Mouse (Mus musculus) stomach, postnatal 0 days (tissue): ENCODE data around the gene Pdzd4.

Source experiments
- CTCF ChIP-seq: IDR thresholded peaks from 2 replicates; pipeline ENCODE4 v1.5.1; 2016; ENCODE audit warnings: antibody characterized with exemption, low read depth, mild to moderate bottlenecking, moderate library complexity
- EP300 ChIP-seq: optimal IDR thresholded peaks from 2 replicates; pipeline ENCODE3; 2016; ENCODE audit warnings: antibody characterized with exemption

DNA sequence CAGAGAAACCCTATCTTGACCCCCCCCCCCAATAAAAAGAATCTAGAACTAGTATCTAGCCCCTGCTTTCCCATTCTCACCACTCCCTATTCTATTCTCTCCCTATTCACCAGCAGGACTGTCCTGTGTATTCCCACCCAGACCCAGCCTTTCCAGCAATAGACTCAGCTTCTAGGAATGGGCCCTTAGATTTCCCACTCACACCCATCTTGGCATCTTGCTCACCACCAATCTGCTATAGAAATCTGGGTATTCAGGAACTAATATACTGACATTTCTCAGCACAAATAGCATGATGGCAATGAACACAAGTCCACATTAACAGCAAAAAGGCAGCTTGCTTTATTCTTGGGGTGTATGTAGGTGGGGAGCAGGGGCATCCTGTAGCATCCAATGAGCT, 31.7 kb downstream of the Pdzd4 start:
- no peak for TF ChIP-seq EP300
- TF ChIP-seq CTCF = no peak
